Mouse (Mus musculus) frontal cortex, postnatal 36 days (tissue): ENCODE measurements around the gene Ccdc175.

Experiments used
- DNase-seq, 2 experiments: peaks; one replicate each; pipeline ENCODE4 v3.0.0; 2022; ENCODE audit warnings: low spot score in 2 of 2

Gene Ccdc175

DNA sequence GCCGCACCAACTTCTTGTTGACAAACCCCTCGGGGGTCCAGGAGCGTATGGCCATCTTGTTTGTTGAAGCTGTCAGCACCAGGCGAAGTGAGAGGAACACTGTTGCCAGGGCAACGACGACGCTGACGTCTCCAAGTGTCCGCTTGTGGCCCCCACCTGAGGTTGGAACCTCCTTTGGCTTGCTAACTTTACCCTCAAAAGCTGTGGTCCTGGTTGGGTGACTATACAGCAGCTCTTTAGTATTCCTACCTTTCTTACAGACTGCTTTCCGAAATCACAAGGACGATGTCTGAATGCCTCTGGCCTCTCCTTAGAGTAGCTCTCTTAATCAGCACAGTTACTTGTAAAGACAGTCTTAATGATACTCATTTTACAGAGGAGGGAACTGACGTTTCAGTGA is at the start of gene Ccdc175:
Gene Ccdc175, minus strand, starts transcription at position 101 of the 400 bp plus-strand sequence.
- DNase-seq, result no peak

DNA sequence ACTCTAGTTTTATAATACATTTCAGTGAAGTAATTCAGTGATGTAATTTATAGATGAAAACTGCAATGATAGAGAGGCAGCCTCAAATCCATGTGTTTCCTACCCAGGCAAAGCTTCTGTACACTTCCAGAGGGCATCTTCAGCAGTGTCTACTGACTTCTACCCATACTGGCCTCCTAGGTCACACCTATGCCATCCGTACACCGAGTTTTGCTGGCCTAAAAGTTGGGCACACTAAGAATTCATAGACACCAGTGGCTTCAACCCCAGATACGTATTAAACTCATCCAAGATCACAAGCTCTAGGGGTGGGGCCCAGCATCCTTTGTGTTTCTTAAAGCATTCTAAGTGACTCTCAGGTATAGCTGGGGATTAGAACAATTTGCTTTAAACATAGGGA is 49.3 kb upstream of the Ccdc175 start:
- DNase-seq, result no peak

DNA sequence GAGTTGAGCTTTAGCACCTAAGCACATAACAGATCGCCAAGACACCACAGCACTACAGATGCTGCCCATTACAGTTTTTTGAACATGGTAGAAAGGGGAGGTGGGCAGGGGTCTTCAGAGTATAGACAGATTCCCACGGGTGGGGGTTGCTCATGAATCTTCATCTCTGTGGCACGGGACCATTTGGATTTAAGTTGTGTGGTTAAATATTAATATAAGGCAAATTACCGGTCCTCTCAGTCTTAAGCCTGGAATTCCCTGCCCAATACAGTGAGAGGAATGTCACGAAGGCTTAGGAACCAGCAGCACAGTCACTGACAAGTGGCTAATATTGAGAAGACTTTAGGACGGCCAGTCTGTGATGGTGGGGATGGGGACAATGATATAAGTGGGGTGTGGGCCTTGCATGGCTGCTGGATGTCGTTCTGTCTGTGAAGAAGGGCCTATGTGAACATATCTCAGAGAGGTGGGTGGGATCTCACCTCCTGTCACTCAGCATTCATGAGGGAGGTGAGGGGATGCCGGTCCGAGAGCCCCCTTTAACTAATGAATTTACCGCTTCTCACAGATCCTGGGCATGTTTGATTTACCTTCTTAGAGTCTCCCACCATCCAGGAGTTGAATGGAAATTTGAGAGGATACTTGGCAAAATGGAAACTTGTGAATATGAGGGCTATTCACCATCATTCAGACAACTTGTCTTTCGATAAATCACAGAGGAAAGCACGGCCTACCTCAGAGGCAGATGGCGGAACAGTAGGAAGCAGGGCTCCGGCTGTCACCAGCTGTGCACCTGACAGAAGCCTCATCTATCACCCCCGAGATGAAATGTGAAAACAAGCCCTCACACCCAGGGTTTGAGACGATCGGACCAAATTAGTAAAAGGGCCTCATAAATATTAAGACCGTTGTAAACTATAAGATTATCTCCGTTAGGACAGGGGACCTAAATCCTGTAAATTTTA is 48.3 kb upstream of the Ccdc175 start:
- DNase-seq, result no peak

DNA sequence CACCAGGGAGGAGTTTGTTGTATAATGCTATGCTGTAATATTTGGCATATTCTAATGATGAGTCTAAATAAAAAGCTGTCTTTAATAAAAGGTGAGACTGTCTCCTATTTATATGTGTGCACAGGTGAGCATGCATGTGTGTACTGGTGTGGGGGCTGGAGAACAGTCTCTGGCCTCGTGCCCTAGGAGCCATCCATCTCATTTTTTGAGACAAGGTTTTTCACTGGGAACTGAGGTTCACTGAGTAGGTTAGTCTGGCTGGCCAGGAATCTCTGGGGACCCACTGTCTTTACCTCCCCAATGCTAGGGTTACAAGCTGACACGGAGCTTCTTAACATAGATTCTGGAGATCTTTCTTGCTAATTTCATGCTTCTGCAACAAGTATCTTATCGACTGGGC is 47.3 kb upstream of the Ccdc175 start:
- no peak for DNase-seq

DNA sequence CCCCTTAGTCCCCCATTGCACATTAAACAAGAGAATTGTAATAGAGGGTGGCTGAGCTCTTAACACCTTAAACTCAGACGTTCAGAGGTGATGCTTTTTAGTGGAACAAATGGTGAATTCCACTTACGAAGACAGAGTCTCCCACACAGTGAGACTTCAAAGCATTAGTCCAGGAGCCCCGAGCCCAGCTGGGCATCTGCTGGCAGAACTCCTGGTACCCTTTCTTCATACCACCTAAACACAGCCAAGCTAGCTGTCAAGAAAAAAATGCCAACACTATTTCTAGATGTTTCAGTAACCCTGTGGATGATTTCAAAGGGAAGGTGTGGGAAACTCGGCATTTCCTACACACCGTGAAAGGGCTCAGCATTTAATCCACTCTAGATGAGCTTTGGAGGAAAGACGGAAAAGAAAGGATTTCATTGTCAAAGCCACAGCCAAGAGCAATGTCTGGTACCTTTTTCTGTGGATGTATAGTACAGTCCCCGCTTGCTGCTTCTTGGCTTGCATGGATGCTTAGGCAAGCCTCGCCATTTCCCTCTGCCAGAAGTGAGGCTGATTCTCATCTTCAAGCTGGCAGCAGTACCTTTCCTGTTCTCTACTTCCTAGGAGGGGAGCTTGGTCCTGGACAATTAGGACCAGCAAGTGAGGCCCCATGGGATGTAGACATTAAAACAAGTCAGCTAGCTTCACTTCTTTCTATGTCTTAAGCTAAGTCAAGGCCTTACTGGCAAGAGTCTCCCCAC is 44.8 kb upstream of the Ccdc175 start:
- no peak for DNase-seq

DNA sequence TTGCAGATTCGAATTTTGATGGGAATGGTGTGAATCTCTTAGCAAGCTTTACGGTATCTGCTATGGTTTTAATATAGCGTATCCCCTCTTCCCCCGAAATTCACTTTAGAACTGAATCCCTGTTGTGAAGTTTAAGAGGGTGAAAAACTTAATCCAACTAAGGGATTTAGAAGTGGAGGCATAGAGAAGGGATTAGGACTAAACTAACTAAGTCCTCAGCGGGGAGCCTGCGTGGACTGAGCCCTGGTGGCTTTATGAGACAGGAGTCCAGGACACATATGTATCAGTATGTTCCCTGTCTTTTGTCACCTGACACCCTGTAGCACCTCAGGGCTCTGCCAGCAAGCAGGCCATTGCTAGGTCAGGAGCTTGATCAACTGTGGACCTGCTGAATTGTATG is 42.9 kb upstream of the Ccdc175 start:
- DNase-seq, result no peak

DNA sequence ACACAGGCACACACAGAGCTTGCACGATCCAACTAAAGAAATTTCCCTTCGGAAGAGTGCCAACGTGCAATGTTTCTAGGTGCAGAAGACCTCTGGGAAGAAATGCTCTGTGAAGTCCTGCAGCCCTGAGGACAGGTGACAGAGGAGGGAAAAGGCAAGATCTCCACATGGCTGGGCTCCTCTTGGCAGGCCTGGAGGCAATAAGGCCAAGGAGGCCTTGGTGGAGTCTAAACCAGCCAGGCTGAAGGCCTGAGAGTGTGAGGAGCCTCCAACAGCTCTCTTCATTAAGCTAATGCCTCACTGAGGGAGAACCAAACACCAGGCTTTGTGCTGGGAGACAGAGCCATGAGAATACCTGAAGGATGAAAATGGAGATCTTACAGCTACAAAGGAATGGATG is 40.5 kb upstream of the Ccdc175 start:
- DNase-seq, result no peak

DNA sequence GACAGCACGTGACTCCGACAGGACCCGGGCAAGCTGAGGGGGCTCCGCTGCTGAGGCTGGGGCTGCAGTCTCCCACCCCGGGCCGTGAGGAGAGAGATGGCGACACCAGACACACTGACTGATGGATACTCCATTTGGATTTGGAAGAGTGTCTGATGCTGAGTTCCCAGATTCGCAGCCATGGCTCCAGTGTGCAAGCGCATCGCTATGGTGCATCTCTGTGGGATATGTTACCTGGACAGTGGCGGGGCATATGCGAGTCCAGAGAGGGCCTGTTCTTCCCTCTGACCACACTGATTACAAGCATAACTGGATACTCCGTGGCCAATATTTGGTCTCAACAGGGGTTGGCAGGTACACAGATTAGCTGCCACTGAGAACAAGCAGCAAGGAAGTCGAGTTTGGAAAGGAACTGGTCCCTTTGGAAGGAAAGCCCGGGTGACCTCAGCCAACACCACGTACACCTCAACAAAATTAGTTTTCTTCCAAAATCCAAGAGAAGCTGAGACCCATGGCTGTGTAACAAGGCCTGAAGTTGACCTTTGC is 38.8 kb upstream of the Ccdc175 start:
- DNase-seq, result no peak

DNA sequence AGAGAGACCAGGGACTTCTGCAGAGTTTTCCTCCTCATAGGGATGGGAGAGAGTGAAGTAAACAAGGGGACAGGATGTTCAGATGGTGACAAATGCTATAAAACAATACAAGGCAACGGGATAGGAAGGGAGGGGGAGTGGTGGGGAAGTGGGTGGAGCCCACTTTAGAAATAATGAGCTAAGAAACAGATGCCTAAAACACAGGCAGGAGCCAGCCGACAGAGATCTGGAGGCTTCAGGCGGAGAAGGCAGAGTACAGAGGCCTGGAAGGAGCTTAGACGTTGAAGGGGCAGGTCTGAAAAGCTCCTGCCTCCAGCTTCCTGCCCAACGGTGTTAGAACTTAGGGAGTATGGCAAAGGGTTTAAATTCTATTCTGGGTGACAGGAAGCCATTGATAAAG is 28.7 kb upstream of the Ccdc175 start:
- no peak for DNase-seq

DNA sequence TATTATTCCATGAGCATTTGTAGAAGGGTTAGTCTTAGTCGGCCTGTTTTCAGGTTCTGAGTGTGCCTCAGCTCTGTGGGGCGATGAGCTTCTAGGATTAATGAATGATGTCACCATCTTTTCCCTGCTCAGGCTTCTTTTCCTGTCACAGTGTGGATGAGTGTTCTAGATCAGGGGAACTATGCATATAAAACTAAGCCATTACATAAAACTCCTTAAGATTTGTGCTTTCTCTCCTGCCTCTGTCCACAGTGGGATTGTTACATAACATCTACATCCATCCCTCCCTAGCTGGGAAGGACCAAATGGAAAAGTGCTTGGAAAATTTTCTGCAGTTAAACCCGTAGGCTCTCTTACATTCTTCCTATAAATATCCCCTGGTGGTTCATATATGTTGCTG is 16.0 kb upstream of the Ccdc175 start:
- peak in 1 of 2 experiments; percentile 48 for DNase-seq

DNA sequence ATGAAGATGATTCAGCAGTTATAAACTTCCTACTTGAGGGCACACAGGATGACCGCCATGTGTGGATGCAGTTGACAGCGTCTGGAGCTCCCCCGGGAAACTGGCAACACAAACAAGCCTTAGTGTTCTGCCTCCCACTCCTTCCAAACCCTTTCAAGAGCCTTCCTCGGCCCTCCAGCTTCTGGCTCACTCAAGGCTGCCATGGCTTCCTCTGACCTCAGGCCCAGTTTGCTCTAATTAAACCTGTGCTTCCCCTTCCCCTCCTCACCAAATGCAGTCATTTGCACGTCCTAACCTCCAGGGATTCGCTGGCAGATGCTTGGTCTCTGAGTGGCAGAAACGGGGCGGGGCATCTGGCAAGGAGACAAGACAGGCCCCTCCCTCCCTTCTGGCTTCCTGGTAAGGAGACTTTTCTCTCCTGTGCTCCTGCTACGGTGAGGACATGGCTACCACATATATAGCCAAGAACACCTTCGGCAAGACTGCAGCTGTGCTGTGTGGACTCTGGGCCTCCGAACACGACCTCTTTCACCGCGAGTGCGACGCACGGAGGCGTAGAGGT is 13.2 kb upstream of the Ccdc175 start:
- DNase-seq, result no peak

DNA sequence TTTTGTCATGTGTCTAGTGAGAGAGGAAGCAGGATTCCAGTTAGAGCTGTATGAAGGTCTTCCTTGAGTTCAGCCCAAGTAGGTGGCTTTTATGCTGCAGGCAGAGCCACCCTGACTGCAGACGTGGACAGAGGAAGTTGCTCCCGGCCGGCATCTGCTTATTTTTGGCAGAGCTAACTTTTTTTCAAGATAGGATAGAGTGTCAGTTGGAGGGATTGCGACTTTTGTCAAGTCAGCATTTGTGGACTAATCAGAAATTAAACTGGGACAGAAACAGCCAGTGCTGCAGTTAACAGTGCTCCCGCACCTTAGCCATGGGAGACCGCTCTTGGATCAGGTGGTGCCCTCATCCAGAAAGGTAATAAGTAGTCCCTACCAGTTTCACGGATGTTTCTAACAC is 12.6 kb upstream of the Ccdc175 start:
- no peak for DNase-seq

DNA sequence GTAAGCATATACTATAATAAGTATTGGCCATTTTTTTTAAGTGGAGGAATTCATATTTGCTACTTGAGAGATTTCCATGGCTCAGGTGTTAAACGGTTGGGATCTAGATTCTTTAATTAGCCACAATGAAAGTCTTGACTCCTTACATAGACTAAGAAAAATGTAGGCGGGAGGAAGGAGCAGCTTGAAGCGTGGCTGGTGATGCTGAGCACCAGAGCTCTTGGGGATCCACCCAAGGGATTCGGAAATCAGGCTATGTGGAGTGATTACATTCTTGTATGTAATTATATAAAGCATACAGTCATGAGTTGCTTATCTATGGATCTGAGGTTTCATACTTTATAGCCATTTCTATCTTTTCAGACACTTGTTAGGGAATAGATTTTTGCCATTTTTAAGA is 5.3 kb downstream of the Ccdc175 start:
- peak in 1 of 2 experiments; percentile 35 for DNase-seq

DNA sequence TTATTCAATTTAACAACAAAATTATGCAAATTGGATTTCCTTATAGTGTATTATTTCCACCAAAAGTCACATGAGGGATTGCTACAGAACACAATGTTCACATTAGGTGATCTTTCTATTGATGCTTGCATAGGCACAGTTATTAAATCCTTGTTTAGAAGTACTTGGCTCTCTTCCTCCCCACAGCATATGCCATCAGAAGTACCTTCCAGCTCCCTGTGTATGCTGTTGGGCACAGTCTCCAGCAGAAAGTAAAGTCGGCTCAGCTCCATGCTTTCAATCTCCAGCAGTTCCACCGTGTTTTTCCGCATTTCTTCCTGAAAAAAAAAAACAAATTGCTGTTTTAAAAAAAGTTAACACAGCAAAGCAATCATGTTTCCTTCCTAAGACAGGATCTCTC is 6.5 kb downstream of the Ccdc175 start:
- DNase-seq, result no peak

DNA sequence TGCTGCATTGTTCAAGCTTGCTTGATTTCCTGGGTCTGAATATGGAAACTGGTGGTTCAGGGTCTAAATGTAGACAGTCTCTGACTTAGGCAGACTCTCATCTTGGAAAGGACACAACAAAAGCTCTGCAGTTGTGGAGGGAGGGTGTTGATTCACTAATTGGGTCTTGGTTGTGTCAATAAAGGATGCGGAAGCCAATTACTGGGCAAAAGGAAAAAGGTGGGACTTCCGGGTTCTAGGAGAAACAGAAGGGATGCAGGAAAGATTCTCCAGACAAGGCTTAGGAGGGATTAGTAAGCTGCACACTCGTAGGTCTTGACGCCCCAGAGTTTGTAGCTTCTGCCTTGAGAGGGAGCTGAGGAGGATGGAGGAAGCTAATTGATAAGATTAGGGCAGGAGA is 26.4 kb downstream of the Ccdc175 start:
- DNase-seq, result no peak

DNA sequence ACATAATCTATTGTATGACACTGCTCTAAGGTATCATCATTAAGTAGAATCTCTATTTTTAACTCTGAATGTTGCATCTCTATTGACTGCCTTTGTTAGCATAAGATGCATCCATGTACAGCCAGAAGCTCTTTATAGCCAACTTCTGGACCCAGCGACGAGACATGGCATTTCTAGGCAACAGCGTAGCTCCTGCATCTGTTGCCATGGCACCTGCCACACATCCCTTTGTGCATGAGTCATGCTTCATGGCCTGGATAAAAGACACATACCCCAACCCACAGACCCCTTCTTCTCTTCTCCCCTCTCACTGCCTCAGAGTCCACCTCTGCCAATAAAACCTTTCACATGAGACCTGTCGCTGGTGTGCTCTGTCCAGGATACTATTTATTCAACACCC is 34.0 kb downstream of the Ccdc175 start:
- DNase-seq, result peak; percentile 27 to 44

DNA sequence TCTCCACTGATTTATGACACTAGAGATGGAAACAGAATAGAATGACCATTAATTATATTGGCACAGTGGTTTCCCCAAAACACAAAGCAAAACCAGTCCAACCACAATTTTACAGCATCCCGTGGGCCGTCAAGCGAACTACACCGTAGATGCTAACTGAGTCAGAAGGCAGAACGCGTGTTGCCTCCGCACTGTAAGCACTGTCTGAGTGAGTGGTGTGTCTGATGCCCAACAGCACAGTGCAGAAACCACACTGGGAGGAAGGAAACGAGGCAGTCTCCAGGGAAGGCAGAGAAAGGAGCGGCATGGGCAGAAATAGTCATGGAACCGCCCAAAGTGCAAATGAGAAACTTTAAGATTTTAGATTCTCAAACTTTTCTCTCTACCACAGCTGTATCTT is 55.6 kb downstream of the Ccdc175 start:
- no peak for DNase-seq

DNA sequence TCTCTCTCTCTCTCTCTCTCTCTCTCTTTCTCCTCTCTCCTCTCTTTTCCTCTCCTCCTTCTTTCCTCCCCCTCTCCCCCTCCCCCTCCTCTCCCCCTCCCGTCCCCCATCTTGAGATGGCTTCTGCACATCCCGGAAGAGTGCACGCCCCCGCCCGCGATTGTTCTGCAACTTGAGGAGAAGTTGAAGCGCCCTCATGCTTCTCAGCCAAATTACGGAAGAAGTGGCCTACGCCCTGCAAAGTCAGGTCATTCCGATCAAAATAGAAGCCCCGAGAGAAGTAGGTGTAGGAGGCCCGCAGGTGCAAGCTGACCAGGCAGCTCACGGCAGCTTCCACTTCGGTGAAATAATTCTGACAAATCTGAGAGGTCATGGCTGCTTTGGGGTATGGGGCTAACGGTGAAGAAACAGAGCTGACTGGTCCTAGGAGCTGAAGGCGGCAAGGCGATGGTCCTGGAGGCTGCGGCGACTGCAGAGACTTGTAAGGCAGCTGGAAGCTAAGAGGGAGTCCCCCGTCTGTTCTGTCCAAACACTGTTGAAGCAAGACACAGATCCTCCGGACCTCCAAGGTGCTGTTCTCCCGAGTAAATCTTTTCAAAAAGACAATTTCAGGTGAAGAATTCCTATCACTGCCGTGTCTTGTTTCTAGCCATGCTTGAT is 69.0 kb downstream of the Ccdc175 start:
- DNase-seq, result no peak

DNA sequence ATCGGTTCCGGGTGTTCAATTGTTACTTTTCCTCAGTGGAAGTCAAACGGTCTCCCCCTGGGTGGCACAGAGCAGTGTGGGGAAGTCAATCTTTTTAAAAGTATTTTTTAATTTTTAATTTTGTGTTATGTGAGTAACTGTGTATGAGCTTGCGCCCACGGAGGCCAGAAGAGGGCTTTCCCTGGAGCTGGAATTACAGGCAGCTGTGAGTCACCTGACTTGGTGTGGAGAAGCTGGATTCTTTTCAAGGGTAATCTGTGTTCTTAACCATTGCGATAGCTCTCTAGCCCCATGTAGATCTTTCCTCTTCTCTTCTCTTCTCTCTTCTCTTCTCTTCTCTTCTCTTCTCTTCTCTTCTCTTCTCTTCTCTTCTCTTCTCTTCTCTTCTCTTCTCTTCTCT is 69.7 kb downstream of the Ccdc175 start:
- DNase-seq, result no peak

DNA sequence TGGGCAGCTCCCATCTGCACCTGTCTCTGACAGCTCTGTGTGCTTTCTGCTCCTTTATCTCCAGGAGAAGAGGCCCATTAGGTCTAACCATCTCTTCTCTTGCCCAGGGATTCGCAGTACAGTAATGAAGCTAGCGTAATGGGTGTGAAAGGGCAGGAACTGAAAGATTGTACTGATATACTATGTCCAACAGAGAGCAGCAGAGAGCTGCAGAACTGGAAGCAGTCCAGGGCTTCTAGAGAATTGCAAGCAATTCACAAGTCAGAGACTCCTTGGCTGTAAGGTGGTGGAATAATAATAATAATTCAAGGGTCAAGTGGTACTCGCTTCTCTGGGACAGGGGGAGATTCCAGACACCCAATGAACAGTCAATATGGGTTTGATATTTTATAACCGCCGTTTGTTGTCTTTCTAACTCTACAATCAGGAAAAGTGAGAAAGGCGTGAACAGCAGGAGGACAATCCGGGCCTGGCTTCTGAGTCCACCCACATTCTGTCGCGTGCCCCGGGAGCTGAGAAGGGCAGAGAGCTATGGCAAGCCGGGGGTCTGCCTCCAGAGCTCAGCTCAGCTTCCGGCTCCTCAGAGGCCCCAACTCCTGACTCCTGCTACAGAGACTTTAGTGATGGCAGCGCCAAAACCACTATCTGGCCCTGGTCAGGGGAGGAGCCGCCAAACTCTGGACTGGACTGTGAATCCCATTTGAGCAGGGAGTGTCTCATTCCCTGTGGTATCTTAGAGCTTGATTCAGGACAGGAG is 80.1 kb downstream of the Ccdc175 start:
- DNase-seq, result peak; percentile 59 to 78

DNA sequence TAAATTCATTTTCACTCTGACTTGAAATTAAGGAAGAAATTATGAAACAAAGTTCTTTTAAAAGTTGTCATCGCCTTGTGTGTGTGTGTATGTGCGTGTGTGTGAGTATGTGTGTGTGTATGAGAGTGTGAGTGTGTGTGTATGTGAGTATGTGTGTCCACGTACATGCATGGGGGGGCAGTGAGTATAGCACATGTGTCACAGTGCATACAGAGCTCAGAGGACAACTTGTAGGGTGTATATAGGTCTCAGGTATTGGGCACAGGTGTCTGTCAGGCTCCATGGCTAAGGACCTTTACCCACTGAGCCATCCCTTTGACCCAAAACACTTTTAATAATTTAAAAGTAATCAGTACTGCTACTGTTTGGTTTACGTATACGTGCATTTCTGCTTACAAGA is 80.8 kb downstream of the Ccdc175 start:
- DNase-seq, result no peak
